Mouse (Mus musculus) forebrain, embryonic 14.5 days (tissue): ENCODE measurements around the gene Lyzl6. TPM values are rescaled to one million over a fixed set of nuclear protein-coding genes. Genes with fewer than 3 reads are reported as not detected.

Source experiments
- ATAC-seq: fragments of 200-750 bp; cut with Nextera tagmentation; 2 replicates; pipeline ENCODE4 v1.8.0; 2017; ENCODE audit warnings: mild to moderate bottlenecking, moderate library complexity
- DNase-seq: peaks from one replicate; pipeline ENCODE4 v3.0.0-alpha.2; 2015; ENCODE audit warnings: low spot score
- H3K27ac ChIP-seq: fragments of 300-500 bp; sonication (generic); 2 replicates; pipeline ENCODE4 v1.5.1; 2014; ENCODE audit warnings: low read depth, mild to moderate bottlenecking, control low read depth, low read length, moderate library complexity
- H3K27me3 ChIP-seq: fragments of 300-500 bp; sonication (generic); replicated peaks from 2 replicates; pipeline ENCODE4 v1.6.1; 2014; ENCODE audit warnings: low read length, control low read depth, mixed read lengths; ENCODE audit not compliant: control insufficient read depth, insufficient read depth
- H3K36me3 ChIP-seq: fragments of 300-500 bp; sonication (generic); 2 replicates; pipeline ENCODE4 v1.6.1; 2014; ENCODE audit warnings: low read length, control low read depth; ENCODE audit not compliant: control insufficient read depth, insufficient read depth
- H3K4me1 ChIP-seq: fragments of 300-500 bp; sonication (generic); 2 replicates; pipeline ENCODE4 v1.6.1; 2014; ENCODE audit warnings: antibody characterized with exemption, low read length, control low read depth; ENCODE audit not compliant: control insufficient read depth, insufficient read depth
- H3K4me2 ChIP-seq: fragments of 300-500 bp; sonication (generic); 2 replicates; pipeline ENCODE4 v1.6.1; 2014; ENCODE audit warnings: mild to moderate bottlenecking, control low read depth, low read length
- H3K4me3 ChIP-seq: fragments of 300-500 bp; sonication (generic); 2 replicates; pipeline ENCODE4 v1.5.1; 2014; ENCODE audit warnings: low read depth, low read length, control low read depth
- H3K9ac ChIP-seq: fragments of 300-500 bp; sonication (generic); 2 replicates; pipeline ENCODE4 v1.6.1; 2014; ENCODE audit warnings: mild to moderate bottlenecking, low read length, control low read depth, moderate library complexity
- H3K9me3 ChIP-seq: fragments of 300-500 bp; sonication (generic); replicated peaks from 2 replicates; pipeline ENCODE4 v1.6.1; 2016; ENCODE audit warnings: low read length, control low read depth, mixed read lengths; ENCODE audit not compliant: control insufficient read depth
- WGBS: fragments of 180-500 bp; shearing (Covaris S2); extraction: QIAGEN DNeasy Blood & Tissue Kit; methylation state at CpG from one replicate; pipeline ENCODE4 v1.1.7; 2014; 5-methylcytosine and 5-hydroxymethylcytosine counted together
- polyA plus RNA-seq: library from polyadenylated mRNA; unstranded; fragments of >200 nt; fragmentation: Nextera tagmentation; extraction: Ambion mirVana; gene quantifications from 2 replicates; pipeline ENCODE4 v1.2.1, GENCODE M21; 2014

Lyzl6 gene
- polyA plus RNA-seq, 1 experiment from 2014 or later = not detected

DNA sequence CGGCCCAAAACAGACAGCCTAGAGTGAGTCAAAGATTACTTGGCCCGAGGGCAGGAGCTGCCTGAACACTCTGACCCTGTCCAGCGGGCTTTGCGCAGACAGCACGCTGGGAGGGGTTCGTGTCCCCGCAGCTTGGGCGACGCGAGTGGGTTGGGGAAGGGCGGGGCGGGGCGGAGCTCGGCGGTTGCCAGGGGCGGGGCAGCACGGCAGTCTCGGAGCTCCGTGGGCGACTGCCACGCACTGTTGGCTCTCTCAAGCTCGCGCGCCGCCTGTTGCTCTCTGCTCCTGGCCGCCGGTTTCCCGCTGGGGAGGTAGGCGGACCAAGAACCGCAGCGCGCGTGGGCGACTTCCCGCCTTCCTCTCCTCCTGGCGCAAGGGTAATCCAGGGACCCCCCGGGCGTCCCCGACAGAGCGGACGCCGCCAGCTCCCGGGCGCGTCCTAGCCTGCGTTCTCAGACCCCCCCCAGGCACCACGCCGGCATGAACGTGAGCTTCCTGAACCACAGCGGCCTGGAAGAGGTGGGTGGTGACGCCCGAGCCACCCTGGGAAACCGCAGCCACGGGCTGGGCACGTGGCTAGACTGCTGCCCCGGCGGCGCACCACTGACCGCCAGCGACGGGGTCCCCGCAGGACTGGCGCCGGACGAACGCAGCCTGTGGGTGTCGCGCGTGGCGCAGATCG is 10.8 kb upstream of the Lyzl6 start, which contains the start of gene Rprml:
Gene Rprml, plus strand, starts transcription at position 270 of the 682 bp plus-strand sequence.
- DNase-seq (no peak), ATAC-seq (no peak)
- no peaks in the 10 kb centered on the region for H3K36me3 ChIP-seq
- peak within 1 kb of the TSS; percentile 28 for H3K4me3 ChIP-seq
- H3K4me1 ChIP-seq = peaks cover 3% of the 10 kb centered on the region; the same call in 1 of the 2 replicates
- H3K27ac ChIP-seq = no peak within 1 kb of the TSS
- 1% methylated on average over 65 of the region's 71 CpGs for WGBS
- H3K4me2 ChIP-seq = peak within 1 kb of the TSS; percentile 53
- peaks cover 73% of the 10 kb centered on the region for H3K27me3 ChIP-seq
- H3K9ac ChIP-seq = no peak within 1 kb of the TSS
- no peaks in the 10 kb centered on the region for H3K9me3 ChIP-seq

- peak; percentile 22 for DNase-seq
Measured at GRCm38 (mm10) chr11:103648656-103649055, 10.0 kb upstream of the Lyzl6 start.

DNA sequence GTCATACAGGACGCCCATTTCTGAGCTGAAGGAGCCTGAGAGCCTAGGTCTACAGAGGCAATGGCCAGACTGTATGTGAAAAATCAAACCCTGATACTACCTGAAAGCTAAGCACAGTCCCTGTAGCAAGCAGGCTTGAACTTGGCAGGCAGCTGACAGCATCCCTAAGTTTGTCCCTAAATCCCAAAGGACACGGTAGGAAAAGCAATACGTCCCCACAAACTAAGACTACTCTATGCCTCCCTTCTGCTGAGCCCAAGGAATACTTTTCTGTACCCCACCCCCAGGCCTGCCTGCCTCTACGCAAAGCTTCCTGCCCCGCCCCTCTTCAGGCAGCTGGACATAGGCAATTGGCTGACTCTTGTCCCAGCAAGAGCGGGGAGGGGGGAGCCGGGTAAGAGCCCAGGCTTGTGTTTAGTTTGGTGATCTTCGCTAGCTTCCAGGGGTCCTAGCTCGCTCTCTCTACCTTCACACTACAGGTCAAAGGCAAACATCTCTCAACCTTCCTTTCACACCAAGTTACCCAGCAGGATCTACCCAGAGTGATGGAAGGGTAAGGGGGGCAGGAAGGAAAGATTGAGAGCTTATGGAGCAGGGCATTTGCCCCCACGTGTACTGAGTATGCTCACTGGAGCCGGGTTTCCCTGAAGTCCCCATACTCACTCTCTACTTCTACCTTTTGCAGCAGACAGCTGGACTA is 9.4 kb upstream of the Lyzl6 start:
- 9% methylated on average over 11 of the region's 11 CpGs for WGBS
- Histone ChIP-seq H3K27me3 (peaks cover 67% of the 10 kb centered on the region), H3K4me2 (no peak overlapping the region), H3K9me3 (no peaks in the 10 kb centered on the region), H3K36me3 (no peaks in the 10 kb centered on the region), H3K4me3 (no peak overlapping the region), H3K27ac (no peak overlapping the region), H3K9ac (no peak overlapping the region), H3K4me1 (peaks cover 3% of the 10 kb centered on the region; the same call in 1 of the 2 replicates)
- DNase-seq (no peak), ATAC-seq (no peak)

More at GRCm38 (mm10) chr11:103648656-103649055, 10.0 kb upstream of the Lyzl6 start:
- WGBS = 12% methylated on average over 7 of the region's 7 CpGs
- H3K27ac ChIP-seq = no peak overlapping the region
- H3K4me2 ChIP-seq = no peak overlapping the region
- no peak for ATAC-seq
- no peak overlapping the region for H3K4me3 ChIP-seq
- no peak overlapping the region for H3K9ac ChIP-seq
- peaks cover 3% of the 10 kb centered on the region; the same call in 1 of the 2 replicates for H3K4me1 ChIP-seq
- peaks cover 69% of the 10 kb centered on the region for H3K27me3 ChIP-seq
- no peaks in the 10 kb centered on the region for H3K36me3 ChIP-seq
- no peaks in the 10 kb centered on the region for H3K9me3 ChIP-seq

DNA sequence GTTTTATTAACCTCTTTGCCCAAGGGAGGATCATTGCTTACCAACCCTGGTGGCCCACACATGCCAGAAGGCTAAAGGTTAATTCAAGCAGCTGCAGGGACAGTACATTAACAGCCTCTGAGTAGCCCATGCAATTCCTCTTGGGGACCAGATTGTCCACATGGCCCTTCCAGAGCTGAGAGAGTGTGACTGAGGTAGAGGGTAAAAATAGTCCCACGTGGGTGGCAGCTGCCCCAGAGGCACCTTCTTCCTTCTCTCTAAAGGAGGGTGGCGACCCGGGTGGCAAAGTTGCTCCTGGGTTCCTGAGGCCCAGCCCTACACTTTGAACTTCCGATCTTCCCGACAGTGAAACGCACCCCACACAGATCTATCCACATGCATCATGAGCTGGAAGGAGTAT is 7.6 kb upstream of the Lyzl6 start:
- Histone ChIP-seq H3K27ac (no peak overlapping the region), H3K4me2 (no peak overlapping the region), H3K27me3 (peaks cover 50% of the 10 kb centered on the region), H3K9ac (no peak overlapping the region), H3K9me3 (no peaks in the 10 kb centered on the region), H3K4me1 (peaks cover 3% of the 10 kb centered on the region; the same call in 1 of the 2 replicates), H3K4me3 (no peak overlapping the region), H3K36me3 (no peaks in the 10 kb centered on the region)
- DNase-seq = no peak
- WGBS = 87% methylated on average over 6 of the region's 6 CpGs
- no peak for ATAC-seq

DNA sequence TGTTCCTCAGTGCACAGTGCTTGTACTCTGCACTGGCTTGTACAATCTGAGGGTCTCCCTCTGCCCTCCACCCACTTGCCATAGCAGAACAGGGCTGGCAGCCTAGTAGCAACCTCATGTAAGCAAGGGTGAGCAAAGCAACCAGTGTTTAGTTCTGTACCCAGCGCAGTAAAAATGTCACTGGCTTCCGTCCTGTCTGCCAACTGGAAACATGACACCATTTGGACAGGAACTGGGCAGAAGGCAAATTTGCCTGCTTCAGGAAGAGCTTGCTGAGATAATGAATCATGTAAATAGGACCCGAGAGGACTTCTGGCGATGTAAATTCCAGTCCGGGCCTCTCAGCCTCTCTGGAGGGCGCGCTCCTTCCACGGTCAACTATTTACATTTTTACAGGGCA is 7.0 kb upstream of the Lyzl6 start:
- WGBS = 84% methylated on average over 8 of the region's 8 CpGs
- Histone ChIP-seq H3K4me2 (no peak overlapping the region), H3K27ac (no peak overlapping the region), H3K9me3 (no peaks in the 10 kb centered on the region), H3K27me3 (peaks cover 46% of the 10 kb centered on the region), H3K9ac (no peak overlapping the region), H3K36me3 (no peaks in the 10 kb centered on the region), H3K4me3 (no peak overlapping the region), H3K4me1 (peaks cover 3% of the 10 kb centered on the region; the same call in 1 of the 2 replicates)
- ATAC-seq = no peak
- no peak for DNase-seq

- Histone ChIP-seq H3K36me3 (no peaks in the 10 kb centered on the region), H3K4me1 (no peaks in the 10 kb centered on the region), H3K4me2 (no peak overlapping the region), H3K27ac (no peak overlapping the region), H3K27me3 (peaks cover 30% of the 10 kb centered on the region), H3K4me3 (no peak overlapping the region), H3K9ac (no peak overlapping the region), H3K9me3 (no peaks in the 10 kb centered on the region)
- 61% methylated on average over 9 of the region's 9 CpGs for WGBS
- DNase-seq = no peak
- ATAC-seq = no peak
Measured at GRCm38 (mm10) chr11:103643211-103643610, 4.5 kb upstream of the Lyzl6 start.

DNA sequence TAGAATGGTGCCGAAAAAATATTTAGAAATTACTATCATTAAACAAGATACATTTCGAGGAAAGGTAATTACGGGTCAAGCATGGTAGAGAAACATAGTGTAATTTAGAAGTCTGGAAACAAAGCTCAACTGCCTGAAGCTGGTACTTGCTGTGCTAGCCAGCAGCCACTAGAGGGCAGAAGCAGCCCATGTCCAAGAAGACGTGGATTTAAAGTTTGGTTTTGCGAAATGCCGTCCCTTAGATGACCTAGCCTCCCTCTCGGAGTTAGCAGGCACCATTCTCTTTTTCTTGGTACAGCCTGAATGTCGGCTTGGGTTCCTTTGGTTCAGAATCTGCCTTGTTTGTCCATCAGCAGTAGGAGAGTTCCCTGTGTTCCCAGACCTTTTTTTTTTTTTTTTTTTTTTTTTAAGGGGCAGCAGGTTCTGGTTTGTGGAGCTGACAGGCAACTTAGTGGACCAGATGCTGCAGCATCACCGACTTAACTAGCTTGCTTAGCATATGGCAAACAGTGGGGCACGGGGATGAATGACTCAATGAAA is 787 bp upstream of the Lyzl6 start:
- Histone ChIP-seq H3K4me2 (0 out of 2 replicates have a peak overlapping the region, but pooled peaks have one; percentile 7), H3K9me3 (no peaks in the 10 kb centered on the region), H3K4me1 (no peaks in the 10 kb centered on the region), H3K9ac (no peak overlapping the region), H3K27me3 (peaks cover 8% of the 10 kb centered on the region), H3K36me3 (no peaks in the 10 kb centered on the region), H3K4me3 (no peak overlapping the region), H3K27ac (no peak overlapping the region)
- peak; percentile 82 for DNase-seq
- no peak for ATAC-seq
- WGBS = 3% methylated on average over 10 of the region's 10 CpGs

- Histone ChIP-seq H3K9ac (no peak overlapping the region), H3K36me3 (no peaks in the 10 kb centered on the region), H3K4me3 (no peak overlapping the region), H3K27me3 (peaks cover 8% of the 10 kb centered on the region), H3K4me1 (no peaks in the 10 kb centered on the region), H3K27ac (no peak overlapping the region), H3K4me2 (no peak overlapping the region), H3K9me3 (no peaks in the 10 kb centered on the region)
- DNase-seq = no peak
- no peak for ATAC-seq
- 75% methylated on average over 6 of the region's 6 CpGs for WGBS
Measured at GRCm38 (mm10) chr11:103636261-103636660, 2.4 kb downstream of the Lyzl6 start.

DNA sequence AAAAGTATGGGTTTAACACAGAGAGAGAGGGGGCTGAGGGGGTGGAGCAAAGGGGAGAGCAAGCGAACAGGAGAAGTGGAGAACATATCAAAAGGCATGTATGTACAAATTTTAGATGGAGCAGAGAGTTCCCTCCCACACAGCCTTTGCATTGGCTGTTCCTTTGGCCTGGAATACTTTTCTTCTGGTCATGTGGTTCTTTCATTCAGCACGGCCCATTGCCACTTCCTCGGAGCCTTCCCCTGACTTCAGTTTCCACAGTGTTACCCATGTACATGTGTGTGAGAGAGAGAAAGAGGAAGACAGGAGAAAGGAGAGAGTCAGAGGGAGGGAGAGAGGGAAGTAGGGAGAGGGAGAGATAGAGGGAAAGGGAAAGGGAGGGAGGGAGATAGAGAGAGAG is 3.2 kb downstream of the Lyzl6 start:
- ATAC-seq (no peak), DNase-seq (no peak)
- H3K27ac ChIP-seq = no peak overlapping the region
- no peaks in the 10 kb centered on the region for H3K4me1 ChIP-seq
- WGBS = 77% methylated on average over 3 of the region's 3 CpGs
- H3K9ac ChIP-seq = no peak overlapping the region
- H3K27me3 ChIP-seq = peaks cover 8% of the 10 kb centered on the region; the same call in 1 of the 2 replicates
- no peaks in the 10 kb centered on the region for H3K36me3 ChIP-seq
- H3K4me3 ChIP-seq = no peak overlapping the region
- H3K4me2 ChIP-seq = no peak overlapping the region
- no peaks in the 10 kb centered on the region for H3K9me3 ChIP-seq
